Mouse (Mus musculus) midbrain, embryonic 11.5 days (tissue): Measurements from ENCODE around the gene Lbx2. TPM values are rescaled to one million over a fixed set of nuclear protein-coding genes. Genes with fewer than 3 reads are reported as not detected.

Source experiments
- ATAC-seq: fragments of 200-750 bp; cut with Nextera tagmentation; 2 replicates; pipeline ENCODE4 v1.8.0; 2017; ENCODE audit warnings: moderate TSS enrichment, moderate library complexity; ENCODE audit not compliant: low FRiP score
- DNase-seq: peaks from one replicate; pipeline ENCODE4 v3.0.0; 2015; ENCODE audit warnings: low spot score; ENCODE audit errors: missing footprints
- H3K27ac ChIP-seq: fragments of 300-500 bp; sonication (generic); 2 replicates; pipeline ENCODE4 v1.5.1; 2014; ENCODE audit warnings: low read depth, low read length
- H3K27me3 ChIP-seq: fragments of 300-500 bp; sonication (generic); 2 replicates; pipeline ENCODE4 v1.6.1; 2014; ENCODE audit warnings: mild to moderate bottlenecking, low read length, moderate library complexity, mixed read lengths; ENCODE audit not compliant: control insufficient read depth, insufficient read depth
- H3K36me3 ChIP-seq: fragments of 300-500 bp; sonication (generic); 2 replicates; pipeline ENCODE4 v1.6.1; 2014; ENCODE audit warnings: mild to moderate bottlenecking, low read length, moderate library complexity, mixed read lengths; ENCODE audit not compliant: control insufficient read depth, insufficient read depth
- H3K4me1 ChIP-seq: fragments of 300-500 bp; sonication (generic); 2 replicates; pipeline ENCODE4 v1.6.1; 2014; ENCODE audit warnings: low read length; ENCODE audit not compliant: control insufficient read depth, insufficient read depth
- H3K4me2 ChIP-seq: fragments of 300-500 bp; sonication (generic); 2 replicates; pipeline ENCODE4 v1.6.1; 2014; ENCODE audit warnings: mild to moderate bottlenecking, moderate library complexity
- H3K4me3 ChIP-seq: fragments of 300-500 bp; sonication (generic); 2 replicates; pipeline ENCODE4 v1.5.1; 2014; ENCODE audit warnings: low read depth, low read length
- H3K9ac ChIP-seq: fragments of 300-500 bp; sonication (generic); 2 replicates; pipeline ENCODE4 v1.6.1; 2014; ENCODE audit warnings: low read length
- H3K9me3 ChIP-seq: fragments of 300-500 bp; sonication (generic); 2 replicates; pipeline ENCODE4 v1.6.1; 2016; ENCODE audit warnings: low read length; ENCODE audit not compliant: control insufficient read depth
- WGBS: fragments of 180-500 bp; shearing (Covaris S2); extraction: QIAGEN DNeasy Blood & Tissue Kit; methylation state at CpG from one replicate; pipeline ENCODE4 v1.1.7; 2014; 5-methylcytosine and 5-hydroxymethylcytosine counted together
- polyA plus RNA-seq: library from polyadenylated mRNA; unstranded; fragments of >200 nt; fragmentation: Nextera tagmentation; extraction: Ambion mirVana; gene quantifications from 2 replicates; pipeline ENCODE4 v1.2.1, GENCODE M21; 2014

The Lbx2 gene
- polyA plus RNA-seq, 1 experiment from 2014 or later, result 0.44 TPM

- Histone ChIP-seq H3K27ac (peak overlapping the region; percentile 27), H3K9me3 (no peaks in the 10 kb centered on the region), H3K4me3 (peak overlapping the region; percentile 97), H3K4me1 (peaks cover 21% of the 10 kb centered on the region), H3K36me3 (peaks cover 5% of the 10 kb centered on the region; the same call in 1 of the 2 replicates), H3K27me3 (no peaks in the 10 kb centered on the region), H3K4me2 (peak overlapping the region; percentile 97), H3K9ac (peak overlapping the region; percentile 93)
- 0 out of 2 replicates have a peak, but pooled peaks have one; percentile 2 for ATAC-seq
- DNase-seq, result peak; percentile 94
- WGBS, result 3% methylated on average over 26 of the region's 26 CpGs
These were observed 32.8 kb upstream of the Lbx2 start for GRCm38 (mm10) chr6:83053136-83053960.

GRCm38 (mm10) chr6:83054074-83054851 lies 31.9 kb upstream of the Lbx2 start, which contains the start of gene Aup1:
Gene Aup1, plus strand, starts transcription at chr6:83054521.
- DNase-seq (peak; percentile 100), ATAC-seq (peak; percentile 96)
- H3K4me1 ChIP-seq, result peaks cover 21% of the 10 kb centered on the region
- peak within 1 kb of the TSS; percentile 97 for H3K4me3 ChIP-seq
- H3K4me2 ChIP-seq, result peak within 1 kb of the TSS; percentile 97
- under 1% methylated on average over 57 of the region's 64 CpGs for WGBS
- H3K27me3 ChIP-seq, result no peaks in the 10 kb centered on the region
- peak within 1 kb of the TSS; percentile 80 for H3K27ac ChIP-seq
- peaks cover 5% of the 10 kb centered on the region; the same call in 1 of the 2 replicates for H3K36me3 ChIP-seq
- H3K9ac ChIP-seq, result peak within 1 kb of the TSS; percentile 93
- H3K9me3 ChIP-seq, result no peaks in the 10 kb centered on the region

- DNase-seq, result no peak
- Histone ChIP-seq H3K9me3 (no peaks in the 10 kb centered on the region), H3K9ac (peak within 1 kb of the TSS; percentile 93), H3K4me2 (peak within 1 kb of the TSS; percentile 97), H3K36me3 (peaks cover 5% of the 10 kb centered on the region; the same call in 1 of the 2 replicates), H3K4me1 (peaks cover 21% of the 10 kb centered on the region), H3K27ac (peak within 1 kb of the TSS; percentile 80), H3K4me3 (peak within 1 kb of the TSS; percentile 97), H3K27me3 (no peaks in the 10 kb centered on the region)
- ATAC-seq, result peak; percentile 8; the same call in 1 of the 2 replicates
- under 1% methylated on average over 49 of the region's 50 CpGs for WGBS
These were observed 31.2 kb upstream of the Lbx2 start, which contains the start of gene Htra2 for GRCm38 (mm10) chr6:83054871-83055431. Gene Htra2, minus strand, starts transcription at chr6:83055273.

- Histone ChIP-seq H3K4me2 (no peak within 1 kb of the TSS), H3K9me3 (no peaks in the 10 kb centered on the region), H3K9ac (no peak within 1 kb of the TSS), H3K4me3 (no peak within 1 kb of the TSS), H3K27me3 (0 out of 2 replicates have a peak, but pooled peaks cover 7% of the 10 kb centered on the region), H3K4me1 (peaks cover 16% of the 10 kb centered on the region), H3K27ac (no peak within 1 kb of the TSS), H3K36me3 (peaks cover 5% of the 10 kb centered on the region; the same call in 1 of the 2 replicates)
- no peak for ATAC-seq
- no peak for DNase-seq
- WGBS, result 53% methylated on average over 3 of the region's 3 CpGs
These were observed 28.4 kb upstream of the Lbx2 start, which contains the start of gene Dqx1 for GRCm38 (mm10) chr6:83057790-83058189. Gene Dqx1, plus strand, starts transcription at chr6:83057844.

- Histone ChIP-seq H3K4me3 (no peak overlapping the region), H3K4me1 (peaks cover 8% of the 10 kb centered on the region), H3K36me3 (peaks cover 5% of the 10 kb centered on the region; the same call in 1 of the 2 replicates), H3K27ac (no peak overlapping the region), H3K9me3 (no peaks in the 10 kb centered on the region), H3K9ac (no peak overlapping the region), H3K27me3 (peaks cover 14% of the 10 kb centered on the region), H3K4me2 (no peak overlapping the region)
- ATAC-seq (no peak), DNase-seq (no peak)
- WGBS, result 73% methylated on average over 2 of the region's 2 CpGs
These were observed 27.4 kb upstream of the Lbx2 start for GRCm38 (mm10) chr6:83058725-83059124.

- H3K9ac ChIP-seq, result no peak overlapping the region
- no peaks in the 10 kb centered on the region for H3K9me3 ChIP-seq
- ATAC-seq (no peak), DNase-seq (no peak)
- 33% methylated on average over 8 of the region's 8 CpGs for WGBS
- H3K4me2 ChIP-seq, result no peak overlapping the region
- H3K27ac ChIP-seq, result no peak overlapping the region
- no peak overlapping the region for H3K4me3 ChIP-seq
- peaks cover 84% of the 10 kb centered on the region for H3K27me3 ChIP-seq
- H3K36me3 ChIP-seq, result no peaks in the 10 kb centered on the region
- H3K4me1 ChIP-seq, result peaks cover 10% of the 10 kb centered on the region; the same call in 1 of the 2 replicates
These were observed 20.2 kb upstream of the Lbx2 start for GRCm38 (mm10) chr6:83065995-83066394.

- no peak for ATAC-seq
- Histone ChIP-seq H3K9me3 (no peaks in the 10 kb centered on the region), H3K4me1 (peaks cover 14% of the 10 kb centered on the region), H3K9ac (no peak overlapping the region), H3K36me3 (no peaks in the 10 kb centered on the region), H3K4me3 (no peak overlapping the region), H3K27me3 (peaks cover 89% of the 10 kb centered on the region), H3K4me2 (no peak overlapping the region), H3K27ac (no peak overlapping the region)
- no peak for DNase-seq
- 21% methylated on average over 6 of the region's 6 CpGs for WGBS
These were observed 19.7 kb upstream of the Lbx2 start for GRCm38 (mm10) chr6:83066441-83066840.

- Histone ChIP-seq H3K27me3 (peaks cover 96% of the 10 kb centered on the region), H3K27ac (no peak overlapping the region), H3K4me3 (no peak overlapping the region), H3K4me2 (no peak overlapping the region), H3K9me3 (no peaks in the 10 kb centered on the region), H3K4me1 (peaks cover 15% of the 10 kb centered on the region), H3K9ac (no peak overlapping the region), H3K36me3 (no peaks in the 10 kb centered on the region)
- ATAC-seq (no peak), DNase-seq (no peak)
- WGBS, result 2% methylated on average over 8 of the region's 8 CpGs
These were observed 17.9 kb upstream of the Lbx2 start for GRCm38 (mm10) chr6:83068221-83068620.
